Mouse (Mus musculus): ENCODE results near the gene Padi4. TPM values are rescaled to one million over a fixed set of nuclear protein-coding genes. Genes with fewer than 3 reads are reported as not detected.

Padi4 gene
- 0.08 and 0.12 TPM in 2 replicates for polyA plus RNA-seq (2015; fragmentation: Nextera tagmentation; extraction: Ambion mirVana)

DNA sequence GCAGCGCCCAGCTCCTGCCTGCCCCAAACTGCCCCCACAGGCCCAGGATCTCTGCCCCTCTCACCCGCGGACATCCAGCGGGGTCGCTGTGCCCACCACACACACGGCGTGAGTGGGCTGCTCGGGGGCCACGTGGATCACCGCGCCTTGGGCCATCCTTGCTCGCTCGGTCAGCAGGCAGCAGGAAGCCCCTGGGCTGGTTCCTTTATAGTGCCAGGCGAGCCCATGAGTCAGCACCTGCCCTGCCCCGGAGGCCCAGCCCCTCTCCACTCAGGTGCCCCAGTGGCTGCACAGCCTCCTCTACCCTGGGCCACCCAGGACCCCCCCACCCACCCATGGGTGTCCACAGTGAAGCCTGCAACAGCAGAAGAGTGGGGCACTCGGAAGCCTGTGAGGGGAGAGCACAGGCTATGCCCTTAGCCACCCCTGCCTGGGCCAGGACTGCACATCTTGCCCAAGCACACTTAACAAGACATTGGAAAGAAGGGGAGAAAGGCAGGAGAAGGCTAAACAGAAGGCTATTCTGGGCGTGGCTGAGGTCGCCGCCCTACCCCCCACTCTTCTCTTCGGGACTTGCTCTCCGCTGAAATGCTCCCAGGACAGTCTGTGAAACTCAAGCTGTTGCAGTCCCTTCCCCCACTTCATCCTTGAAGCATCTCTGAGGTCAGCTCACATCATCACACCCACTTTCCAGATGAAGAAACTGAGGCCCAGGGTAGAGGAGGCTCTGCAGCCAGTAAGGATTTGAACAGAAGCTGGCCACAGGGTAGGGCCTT is at the start of gene Padi4:
Gene Padi4, minus strand, starts transcription at position 212 of the 776 bp plus-strand sequence.
- H3K27me3 ChIP-seq = no peaks in the 10 kb centered on the region
- no peak for ATAC-seq (ENCODE audit: low read depth)
- no peak within 1 kb of the TSS for H3K27ac ChIP-seq (replicated peaks)
- peaks cover 14% of the 10 kb centered on the region for H3K4me1 ChIP-seq (replicated peaks)
- no peak within 1 kb of the TSS for H3K4me2 ChIP-seq
- no peak within 1 kb of the TSS for H3K9ac ChIP-seq
- H3K4me3 ChIP-seq = no peak within 1 kb of the TSS
- WGBS = 88% methylated on average over 21 of the region's 21 CpGs
- H3K36me3 ChIP-seq = no peaks in the 10 kb centered on the region
- H3K9me3 ChIP-seq = no peaks in the 10 kb centered on the region

DNA sequence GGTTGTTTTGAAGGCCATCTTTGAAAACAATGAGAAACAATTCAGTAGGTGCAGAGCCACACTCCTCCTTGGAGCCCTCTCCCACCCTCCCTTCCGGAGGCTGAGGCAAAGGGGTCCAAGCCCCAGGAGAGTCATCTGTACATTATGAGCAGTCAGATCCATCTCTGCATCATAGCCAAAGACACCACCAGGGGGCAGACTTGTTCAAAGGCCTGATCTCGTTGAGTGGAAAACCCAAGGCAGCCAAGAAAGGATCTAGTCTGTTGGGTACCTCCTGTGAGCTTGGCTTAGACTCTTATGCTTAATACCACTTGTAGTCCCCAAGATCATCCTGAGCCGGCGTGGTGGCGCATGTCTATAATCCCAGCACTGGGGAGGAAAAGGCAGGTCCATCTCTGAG is 48.0 kb upstream of the Padi4 start:
- no peak overlapping the region for H3K4me3 ChIP-seq
- H3K9ac ChIP-seq = no peak overlapping the region
- no peak for ATAC-seq (ENCODE audit: low read depth)
- H3K36me3 ChIP-seq = no peaks in the 10 kb centered on the region
- H3K9me3 ChIP-seq = 0 out of 2 replicates have a peak, but pooled peaks cover 12% of the 10 kb centered on the region
- H3K4me2 ChIP-seq = no peak overlapping the region
- H3K4me1 ChIP-seq (replicated peaks) = no peaks in the 10 kb centered on the region; the same call in 1 of the 2 replicates
- no peak overlapping the region for H3K27ac ChIP-seq (replicated peaks)
- WGBS = 67% methylated on average over 5 of the region's 5 CpGs
- no peaks in the 10 kb centered on the region; the same call in 1 of the 2 replicates for H3K27me3 ChIP-seq

DNA sequence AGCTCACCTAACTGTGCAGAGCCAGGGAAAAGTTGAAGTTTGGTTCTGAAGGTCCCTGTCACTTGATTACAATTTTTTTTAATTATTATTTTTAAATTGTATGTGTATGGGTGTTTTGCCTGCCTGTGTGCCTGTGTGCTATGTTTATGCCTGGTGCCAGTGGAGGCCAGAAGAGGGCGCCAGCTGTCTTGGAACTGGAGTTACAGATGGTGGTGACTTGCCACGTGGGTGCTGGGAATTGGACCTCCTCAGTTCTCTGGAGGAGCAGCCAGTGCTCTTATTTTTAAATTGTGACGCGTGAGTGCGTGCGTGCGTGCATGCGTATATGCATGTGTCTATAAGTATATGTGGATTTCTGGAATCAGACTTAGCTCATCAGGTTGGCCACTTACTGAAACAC is 43.4 kb upstream of the Padi4 start:
- Histone ChIP-seq H3K27ac (replicated peaks) (no peak overlapping the region), H3K4me2 (no peak overlapping the region), H3K9me3 (no peaks in the 10 kb centered on the region), H3K4me3 (no peak overlapping the region), H3K9ac (no peak overlapping the region), H3K4me1 (replicated peaks) (peaks cover 22% of the 10 kb centered on the region), H3K27me3 (peaks cover 24% of the 10 kb centered on the region), H3K36me3 (no peaks in the 10 kb centered on the region)
- WGBS = 93% methylated on average over 8 of the region's 8 CpGs
- no peak for ATAC-seq (ENCODE audit: low read depth)

DNA sequence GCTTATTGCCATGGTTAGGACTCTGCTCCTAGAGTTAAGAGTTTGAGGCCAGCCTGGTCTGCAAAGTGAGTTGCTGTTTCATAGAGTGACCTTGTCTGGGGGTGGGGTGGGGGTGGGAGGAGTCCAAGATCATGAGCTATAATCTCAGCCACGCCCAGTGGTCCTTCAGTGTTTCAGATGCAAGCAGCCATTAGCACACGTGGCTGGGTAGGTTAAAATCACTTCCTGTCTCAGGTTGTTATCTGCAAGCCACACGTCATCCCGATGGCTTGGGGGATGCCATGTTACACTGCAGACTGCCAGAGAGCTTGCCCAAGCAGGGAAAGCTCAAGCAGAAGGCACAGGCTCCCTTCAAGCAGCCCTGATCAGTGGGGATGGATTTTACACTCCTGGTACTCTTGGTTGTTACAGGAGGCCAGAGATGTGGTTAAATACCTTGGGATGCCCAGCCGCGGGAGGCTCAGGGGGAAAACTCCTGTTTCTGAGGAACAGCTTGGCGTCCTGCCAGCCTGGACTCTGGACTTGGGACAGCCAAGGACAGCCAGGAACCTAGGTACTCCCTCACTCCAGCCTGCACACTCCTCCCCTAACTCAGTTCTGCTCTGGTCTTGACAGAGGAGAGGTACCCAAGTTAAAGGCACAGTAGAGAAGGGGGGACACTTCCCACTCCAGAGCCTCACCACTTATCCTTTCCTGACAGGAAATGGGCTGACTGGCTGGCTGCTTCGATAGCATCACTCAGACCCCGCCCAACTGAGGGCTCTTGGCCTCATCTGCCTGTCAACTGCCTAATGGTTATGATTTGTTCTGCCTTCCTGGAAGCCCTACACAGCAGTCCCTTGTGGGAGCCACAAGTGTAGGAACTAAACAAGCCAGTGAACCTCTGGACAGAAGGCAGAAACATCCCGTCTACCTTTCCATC is 42.2 kb upstream of the Padi4 start:
- peaks cover 22% of the 10 kb centered on the region for H3K4me1 ChIP-seq (replicated peaks)
- H3K27ac ChIP-seq (replicated peaks) = peak overlapping the region; percentile 38; the same call in 1 of the 2 replicates
- H3K36me3 ChIP-seq = no peaks in the 10 kb centered on the region
- WGBS = 58% methylated on average over 10 of the region's 10 CpGs
- H3K4me3 ChIP-seq = no peak overlapping the region
- no peak overlapping the region for H3K9ac ChIP-seq
- no peaks in the 10 kb centered on the region for H3K9me3 ChIP-seq
- no peak overlapping the region for H3K4me2 ChIP-seq
- ATAC-seq (ENCODE audit: low read depth) = no peak
- peaks cover 24% of the 10 kb centered on the region for H3K27me3 ChIP-seq

DNA sequence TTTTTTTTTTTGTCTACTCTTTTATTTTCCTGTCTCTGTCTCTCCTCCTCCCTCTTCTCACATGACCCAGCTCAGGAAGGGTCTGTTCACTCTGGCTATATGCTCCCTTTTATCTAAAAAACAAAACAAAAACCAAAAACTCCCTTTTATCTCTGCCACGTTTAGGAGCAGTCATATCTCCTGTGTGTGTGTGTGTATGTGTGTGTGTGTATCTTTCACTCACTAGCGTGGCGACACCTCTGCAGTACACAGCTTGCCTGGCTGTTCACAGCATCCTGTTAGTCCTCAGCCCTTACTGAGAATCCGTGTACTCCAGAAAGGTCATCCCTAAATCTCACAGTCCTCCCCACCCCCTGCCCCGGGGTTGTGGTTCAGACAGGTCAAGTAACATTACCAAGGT is 41.5 kb upstream of the Padi4 start:
- ATAC-seq (ENCODE audit: low read depth) = no peak
- H3K9ac ChIP-seq = no peak overlapping the region
- peaks cover 24% of the 10 kb centered on the region for H3K27me3 ChIP-seq
- H3K27ac ChIP-seq (replicated peaks) = no peak overlapping the region
- H3K4me1 ChIP-seq (replicated peaks) = peaks cover 22% of the 10 kb centered on the region
- 81% methylated on average over 5 of the region's 5 CpGs for WGBS
- no peak overlapping the region for H3K4me3 ChIP-seq
- no peak overlapping the region for H3K4me2 ChIP-seq
- no peaks in the 10 kb centered on the region for H3K36me3 ChIP-seq
- no peaks in the 10 kb centered on the region for H3K9me3 ChIP-seq

DNA sequence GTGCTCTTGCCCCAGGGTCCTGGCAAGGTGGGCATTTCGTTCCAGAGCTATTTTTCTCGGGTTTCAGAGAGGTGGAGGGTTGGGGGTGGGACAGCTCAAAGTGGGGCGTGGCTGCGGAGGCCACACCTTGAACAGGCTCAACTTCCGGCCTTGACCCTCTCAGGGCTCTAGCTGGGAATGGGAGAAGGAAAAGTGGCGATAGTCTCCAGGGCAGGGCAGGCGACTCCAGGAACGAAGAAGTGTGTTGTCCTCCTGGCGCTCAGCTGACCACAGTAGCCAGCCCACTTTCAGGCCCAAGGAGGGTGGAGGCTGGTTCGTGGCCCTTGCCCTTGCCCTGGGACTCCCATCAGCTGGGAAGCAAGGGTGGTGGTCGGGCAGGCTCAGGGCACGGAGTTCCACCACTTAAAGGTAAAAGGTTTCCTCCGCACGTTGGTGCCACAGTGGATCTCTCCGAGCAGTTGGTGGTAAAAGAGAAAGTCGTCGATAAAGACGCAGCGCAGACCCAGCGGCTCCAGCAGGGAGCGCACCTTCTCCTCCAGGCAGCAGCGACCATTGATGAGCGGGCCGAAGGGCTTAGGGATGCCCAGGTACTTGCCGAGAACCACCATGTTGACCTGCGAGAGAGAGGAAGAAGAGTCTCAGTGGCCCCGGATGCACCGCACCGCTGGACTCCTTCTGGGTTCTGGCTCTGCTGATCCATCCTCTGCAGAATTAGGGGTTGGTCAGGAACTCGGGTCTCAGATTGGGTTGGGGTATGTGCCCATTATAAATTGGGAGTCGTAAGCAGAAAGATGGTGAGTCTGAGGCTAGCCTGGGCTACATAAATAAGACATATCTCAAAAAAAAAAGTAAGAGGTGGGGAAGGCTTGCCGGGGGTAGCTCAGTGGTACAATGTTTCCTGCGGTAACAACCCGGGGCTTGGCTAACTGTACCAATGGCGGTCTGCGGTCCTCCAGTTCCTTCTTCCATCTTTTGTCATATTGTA is 40.5 kb upstream of the Padi4 start:
- H3K27ac ChIP-seq (replicated peaks) = no peak overlapping the region
- ATAC-seq (ENCODE audit: low read depth) = no peak
- H3K27me3 ChIP-seq = peaks cover 24% of the 10 kb centered on the region
- H3K4me2 ChIP-seq = peak overlapping the region; percentile 50
- H3K9ac ChIP-seq = no peak overlapping the region
- peak overlapping the region; percentile 17 for H3K4me3 ChIP-seq
- peaks cover 22% of the 10 kb centered on the region for H3K4me1 ChIP-seq (replicated peaks)
- H3K36me3 ChIP-seq = no peaks in the 10 kb centered on the region
- H3K9me3 ChIP-seq = no peaks in the 10 kb centered on the region
- 22% methylated on average over 36 of the region's 36 CpGs for WGBS

DNA sequence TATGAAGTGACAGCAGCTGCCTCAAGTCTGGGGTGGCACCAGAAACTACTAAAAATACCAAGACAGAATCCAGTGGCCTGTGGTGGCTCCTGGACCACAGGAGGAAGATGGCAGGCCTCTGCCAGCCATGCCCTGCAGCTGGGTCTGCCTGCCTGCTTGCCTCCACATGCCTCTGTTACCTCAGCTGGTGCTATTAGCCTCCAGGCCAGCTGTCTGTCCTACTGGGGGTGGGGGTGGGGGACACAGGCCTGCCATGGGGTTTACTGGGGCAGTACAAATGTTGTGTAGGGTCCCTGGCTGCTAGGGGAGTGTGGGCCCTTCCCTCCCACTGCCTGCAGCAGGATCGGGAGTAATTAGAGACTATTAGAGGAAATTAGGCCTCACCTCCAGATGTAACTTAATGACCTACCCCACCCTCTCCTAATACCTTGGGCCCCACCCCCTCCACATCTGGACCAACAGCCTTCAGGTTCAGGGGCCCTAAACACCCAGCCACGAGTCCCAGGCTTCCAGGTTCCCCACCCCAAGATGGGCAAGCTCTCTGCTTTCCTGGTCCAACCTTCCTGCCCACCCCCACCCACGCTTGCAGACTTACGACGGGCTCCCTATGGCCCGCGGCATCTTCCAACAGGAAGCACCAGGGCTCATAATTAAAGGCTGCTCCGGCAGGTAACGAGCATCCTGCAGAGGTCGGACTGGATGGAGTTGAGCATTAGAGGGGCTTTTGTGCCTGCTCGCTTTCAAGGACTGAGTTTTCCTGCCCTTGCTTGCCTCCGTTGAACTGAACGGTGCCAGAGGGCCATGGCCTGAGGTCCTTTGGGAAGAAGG is 39.5 kb upstream of the Padi4 start:
- Histone ChIP-seq H3K36me3 (no peaks in the 10 kb centered on the region), H3K27me3 (peaks cover 24% of the 10 kb centered on the region), H3K9ac (no peak overlapping the region), H3K9me3 (no peaks in the 10 kb centered on the region), H3K4me1 (replicated peaks) (peaks cover 22% of the 10 kb centered on the region), H3K4me2 (peak overlapping the region; percentile 50; the same call in 1 of the 2 replicates), H3K4me3 (no peak overlapping the region), H3K27ac (replicated peaks) (no peak overlapping the region)
- ATAC-seq (ENCODE audit: low read depth) = no peak
- 15% methylated on average over 13 of the region's 13 CpGs for WGBS

DNA sequence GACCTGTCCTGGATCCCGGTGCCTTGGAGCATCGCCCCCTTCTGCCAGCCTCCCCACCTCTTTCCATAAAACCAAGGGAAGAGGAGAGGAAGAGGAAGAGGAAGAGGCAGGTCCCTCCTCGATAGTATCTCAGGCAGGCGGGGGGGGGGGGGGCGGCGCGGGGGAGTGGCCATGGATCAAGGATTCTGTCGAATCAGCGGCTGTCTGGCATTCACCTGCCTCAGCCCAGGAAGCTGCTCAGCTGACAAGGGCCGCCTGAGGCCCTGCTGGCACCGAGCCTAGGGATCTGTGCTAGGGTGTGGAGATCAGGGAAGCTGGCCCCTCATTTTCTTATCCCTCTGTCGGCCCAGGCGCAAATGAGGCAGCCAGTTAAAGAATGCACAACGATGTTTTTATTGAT is 38.6 kb upstream of the Padi4 start:
- ATAC-seq (ENCODE audit: low read depth) = no peak
- Histone ChIP-seq H3K9ac (no peak overlapping the region), H3K9me3 (no peaks in the 10 kb centered on the region), H3K27me3 (peaks cover 24% of the 10 kb centered on the region), H3K4me3 (no peak overlapping the region), H3K27ac (replicated peaks) (no peak overlapping the region), H3K4me1 (replicated peaks) (peaks cover 22% of the 10 kb centered on the region), H3K36me3 (no peaks in the 10 kb centered on the region), H3K4me2 (no peak overlapping the region)
- 27% methylated on average over 14 of the region's 14 CpGs for WGBS

DNA sequence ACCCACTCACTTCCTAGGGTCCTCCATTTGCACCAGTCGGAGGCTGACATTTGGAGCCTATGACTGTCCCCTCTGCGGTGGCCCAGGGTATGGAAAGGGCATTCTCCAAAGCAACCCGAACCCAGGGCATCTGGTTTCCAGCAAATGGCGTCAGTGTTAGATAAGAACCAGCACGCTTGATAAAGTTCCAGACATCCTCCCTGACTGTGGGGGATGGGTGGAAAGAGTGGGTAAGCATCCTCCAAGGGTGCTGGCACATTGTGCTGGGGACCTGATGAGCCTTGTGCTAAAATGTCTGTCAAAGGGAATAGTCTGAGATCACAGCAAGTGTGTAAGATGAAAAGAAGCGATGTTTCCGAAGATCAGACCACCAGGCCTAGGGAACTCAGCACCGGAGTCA is 38.2 kb upstream of the Padi4 start:
- ATAC-seq (ENCODE audit: low read depth) = no peak
- peaks cover 22% of the 10 kb centered on the region for H3K4me1 ChIP-seq (replicated peaks)
- WGBS = 70% methylated on average over 8 of the region's 8 CpGs

DNA sequence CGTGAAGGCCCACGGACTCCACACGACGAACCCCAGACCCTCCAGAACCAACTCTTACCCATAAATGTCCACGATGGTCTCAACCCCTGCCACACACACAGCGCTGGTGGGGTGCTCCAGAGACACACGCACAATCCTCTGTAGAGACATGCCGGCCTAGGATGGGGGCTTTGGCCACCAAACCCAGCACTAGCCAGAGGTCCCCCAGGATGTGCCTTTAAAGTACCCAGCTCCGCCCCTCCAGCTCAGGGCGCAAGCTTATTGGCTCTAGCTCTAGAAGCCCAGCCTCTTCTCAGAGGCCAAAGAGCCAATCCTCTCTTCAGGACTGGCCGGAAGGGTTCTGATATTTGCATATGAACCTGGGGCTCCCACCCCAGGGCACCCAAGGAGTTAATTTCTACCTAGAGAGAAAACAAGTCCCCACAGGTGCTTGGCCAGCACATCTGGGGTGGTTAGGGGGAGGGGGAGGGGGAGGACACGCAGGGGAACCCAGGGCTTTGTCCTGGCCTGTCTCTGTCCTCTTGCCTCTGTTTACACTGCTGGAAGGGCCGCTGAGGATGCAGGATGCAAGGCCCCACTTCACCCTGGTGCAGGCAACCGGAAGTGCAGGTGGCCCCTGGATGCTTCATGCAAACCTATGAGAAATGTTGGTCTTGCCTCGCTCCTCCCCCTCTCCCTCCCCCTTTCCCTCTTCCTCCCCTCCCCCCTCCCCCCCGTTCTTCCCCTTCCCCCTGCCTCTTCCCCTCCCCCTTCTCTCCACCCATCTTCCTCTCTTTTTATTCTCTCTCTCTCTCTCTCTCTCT is 36.6 kb upstream of the Padi4 start, which contains the start of gene Padi3:
Gene Padi3, minus strand, starts transcription at position 191 of the 803 bp plus-strand sequence.
- Histone ChIP-seq H3K27me3 (peaks cover 23% of the 10 kb centered on the region), H3K27ac (replicated peaks) (no peak within 1 kb of the TSS), H3K4me2 (no peak within 1 kb of the TSS), H3K9ac (no peak within 1 kb of the TSS), H3K36me3 (no peaks in the 10 kb centered on the region), H3K4me1 (replicated peaks) (peaks cover 22% of the 10 kb centered on the region), H3K4me3 (no peak within 1 kb of the TSS), H3K9me3 (no peaks in the 10 kb centered on the region)
- WGBS = 66% methylated on average over 16 of the region's 16 CpGs
- no peak for ATAC-seq (ENCODE audit: low read depth)

More for the DNA sequence above, 38.2 kb upstream of the Padi4 start:
- peaks cover 24% of the 10 kb centered on the region for H3K27me3 ChIP-seq
- no peak overlapping the region for H3K27ac ChIP-seq (replicated peaks)
- no peak overlapping the region for H3K4me3 ChIP-seq
- H3K9ac ChIP-seq = no peak overlapping the region
- H3K4me2 ChIP-seq = no peak overlapping the region
- H3K9me3 ChIP-seq = no peaks in the 10 kb centered on the region
- no peaks in the 10 kb centered on the region for H3K36me3 ChIP-seq
